Mouse (Mus musculus): ENCODE measurements around the gene Rack1.
"Not testable (repeated sequence)": the region's sequence is repeated elsewhere in the genome, so short reads cannot be mapped to it uniquely, and the experiment has no call there.

Gene Rack1

GRCm38 (mm10) chr11:48819614-48820307 lies 19.6 kb downstream of the Rack1 start:
- no peak for DNase-seq (ENCODE audit: low spot score)

- DNase-seq (ENCODE audit: low spot score): no peak
Measured at GRCm38 (mm10) chr11:48820308-48820674, 20.2 kb downstream of the Rack1 start.

GRCm38 (mm10) chr11:48821299-48821698 lies 21.2 kb downstream of the Rack1 start:
- DNase-seq (ENCODE audit: low spot score): not testable (repeated sequence)

- DNase-seq (ENCODE audit: low spot score): no peak
Measured at GRCm38 (mm10) chr11:48822768-48823512, 22.8 kb downstream of the Rack1 start.

GRCm38 (mm10) chr11:48823536-48823972 lies 23.4 kb downstream of the Rack1 start:
- peak; percentile 95 for DNase-seq (ENCODE audit: low spot score)

- DNase-seq (ENCODE audit: low spot score): no peak
Measured at GRCm38 (mm10) chr11:48824311-48824830, 24.2 kb downstream of the Rack1 start.

GRCm38 (mm10) chr11:48825979-48826751 lies 26.0 kb downstream of the Rack1 start, which contains the start of the genes Trim7 and Gm12184:
TSS of gene Trim7 (plus strand) at chr11:48826140.
TSS of gene Gm12184 (minus strand) at chr11:48826655.
- not testable (repeated sequence) for DNase-seq (ENCODE audit: low spot score)

- peak; percentile 67 for DNase-seq (ENCODE audit: low spot score)
Measured at GRCm38 (mm10) chr11:48826752-48827096, 26.6 kb downstream of the Rack1 start.

- DNase-seq (ENCODE audit: low spot score): no peak
Measured at GRCm38 (mm10) chr11:48827926-48828325, 27.8 kb downstream of the Rack1 start.

- DNase-seq (ENCODE audit: low spot score): no peak
Measured at GRCm38 (mm10) chr11:48830279-48830678, 30.1 kb downstream of the Rack1 start.

- DNase-seq (ENCODE audit: low spot score): no peak
Measured at GRCm38 (mm10) chr11:48831273-48831672, 31.1 kb downstream of the Rack1 start.

GRCm38 (mm10) chr11:48833078-48833730 lies 33.1 kb downstream of the Rack1 start:
- DNase-seq (ENCODE audit: low spot score): no peak

- peak; percentile 99 for DNase-seq (ENCODE audit: low spot score)
Measured at GRCm38 (mm10) chr11:48833731-48834639, 33.9 kb downstream of the Rack1 start.

GRCm38 (mm10) chr11:48835923-48836322 lies 35.8 kb downstream of the Rack1 start:
- no peak for DNase-seq (ENCODE audit: low spot score)

- DNase-seq (ENCODE audit: low spot score): no peak
Measured at GRCm38 (mm10) chr11:48836990-48837309, 36.8 kb downstream of the Rack1 start.

GRCm38 (mm10) chr11:48837310-48838180 lies 37.4 kb downstream of the Rack1 start:
- DNase-seq (ENCODE audit: low spot score): peak; percentile 65

GRCm38 (mm10) chr11:48838181-48838797 lies 38.2 kb downstream of the Rack1 start:
- peak; percentile 60 for DNase-seq (ENCODE audit: low spot score)

- DNase-seq (ENCODE audit: low spot score): no peak
Measured at GRCm38 (mm10) chr11:48838879-48839680, 38.9 kb downstream of the Rack1 start.

- no peak for DNase-seq (ENCODE audit: low spot score)
Measured at GRCm38 (mm10) chr11:48840805-48841204, 40.7 kb downstream of the Rack1 start.

Data from retina, embryonic 14.5 days (tissue).